Mouse (Mus musculus): Measurements from ENCODE around the gene Nrbf2. TPM values are rescaled to one million over a fixed set of nuclear protein-coding genes. Genes with fewer than 3 reads are reported as not detected.

The Nrbf2 gene
- polyA plus RNA-seq, 1 experiment from 2014 or later, result 44.5 TPM

DNA sequence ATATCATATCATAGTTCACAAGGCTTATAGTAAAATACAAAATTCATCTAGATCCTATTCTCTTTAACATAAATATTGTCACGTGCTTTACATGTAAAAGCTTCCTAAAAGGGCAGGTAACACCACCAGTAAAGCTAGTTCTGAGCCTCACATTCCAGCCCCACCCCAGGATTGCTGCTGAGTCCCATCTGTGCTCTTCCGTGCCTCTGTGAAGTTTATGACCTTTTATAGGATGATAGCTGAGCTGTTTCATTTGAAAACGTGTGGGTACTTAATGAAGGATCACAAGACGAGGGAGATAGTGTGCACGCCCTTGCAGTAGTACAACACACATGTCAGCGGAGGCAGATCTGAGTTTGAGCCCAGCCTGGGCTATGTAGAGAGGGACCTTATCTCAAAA lies 54.7 kb downstream of the Nrbf2 start:
- no peaks in the 10 kb centered on the region for H3K27me3 ChIP-seq
- H3K9ac ChIP-seq, result no peak overlapping the region
- no peak overlapping the region for H3K27ac ChIP-seq
- H3K4me1 ChIP-seq (replicated peaks), result no peaks in the 10 kb centered on the region
- no peak overlapping the region for H3K4me3 ChIP-seq
- no peak overlapping the region for H3K4me2 ChIP-seq
- no peaks in the 10 kb centered on the region for H3K9me3 ChIP-seq
- no peak for ATAC-seq (ENCODE audit: low FRiP score)
- 90% methylated on average over 6 of the region's 6 CpGs for WGBS
- H3K36me3 ChIP-seq, result peaks cover 58% of the 10 kb centered on the region

- no peak overlapping the region for H3K27ac ChIP-seq
These were observed 58.6 kb downstream of the Nrbf2 start for GRCm38 (mm10) chr10:67226543-67226942.

GRCm38 (mm10) chr10:67226109-67226508 lies 59.0 kb downstream of the Nrbf2 start:
- Histone ChIP-seq H3K36me3 (peaks cover 50% of the 10 kb centered on the region), H3K4me2 (no peak overlapping the region), H3K27me3 (no peaks in the 10 kb centered on the region), H3K9ac (no peak overlapping the region), H3K4me3 (no peak overlapping the region), H3K27ac (no peak overlapping the region), H3K9me3 (no peaks in the 10 kb centered on the region), H3K4me1 (replicated peaks) (0 out of 2 replicates have a peak, but pooled peaks cover 3% of the 10 kb centered on the region)
- ATAC-seq (ENCODE audit: low FRiP score), result no peak
- 83% methylated on average over 7 of the region's 7 CpGs for WGBS

More at GRCm38 (mm10) chr10:67226543-67226942, 58.6 kb downstream of the Nrbf2 start:
- H3K4me2 ChIP-seq, result no peak overlapping the region
- no peaks in the 10 kb centered on the region for H3K9me3 ChIP-seq
- no peaks in the 10 kb centered on the region for H3K27me3 ChIP-seq
- H3K36me3 ChIP-seq, result peaks cover 50% of the 10 kb centered on the region
- 90% methylated on average over 14 of the region's 14 CpGs for WGBS
- H3K9ac ChIP-seq, result no peak overlapping the region
- H3K4me1 ChIP-seq (replicated peaks), result 0 out of 2 replicates have a peak, but pooled peaks cover 3% of the 10 kb centered on the region
- no peak overlapping the region for H3K4me3 ChIP-seq
- ATAC-seq (ENCODE audit: low FRiP score), result no peak

GRCm38 (mm10) chr10:67225528-67225927 lies 59.6 kb downstream of the Nrbf2 start:
- ATAC-seq (ENCODE audit: low FRiP score), result no peak
- Histone ChIP-seq H3K4me3 (no peak overlapping the region), H3K4me2 (no peak overlapping the region), H3K9ac (no peak overlapping the region), H3K4me1 (replicated peaks) (0 out of 2 replicates have a peak, but pooled peaks cover 3% of the 10 kb centered on the region), H3K9me3 (no peaks in the 10 kb centered on the region), H3K27ac (no peak overlapping the region), H3K27me3 (no peaks in the 10 kb centered on the region), H3K36me3 (peaks cover 45% of the 10 kb centered on the region)
- WGBS, result 93% methylated on average over 6 of the region's 6 CpGs

GRCm38 (mm10) chr10:67223942-67224341 lies 61.2 kb downstream of the Nrbf2 start:
- no peaks in the 10 kb centered on the region for H3K9me3 ChIP-seq
- 0 out of 2 replicates have a peak, but pooled peaks cover 3% of the 10 kb centered on the region for H3K4me1 ChIP-seq (replicated peaks)
- no peak overlapping the region for H3K4me3 ChIP-seq
- H3K27me3 ChIP-seq, result no peaks in the 10 kb centered on the region
- no peak overlapping the region for H3K4me2 ChIP-seq
- H3K9ac ChIP-seq, result no peak overlapping the region
- ATAC-seq (ENCODE audit: low FRiP score), result no peak
- 84% methylated on average over 3 of the region's 4 CpGs for WGBS
- H3K27ac ChIP-seq, result no peak overlapping the region
- H3K36me3 ChIP-seq, result peaks cover 52% of the 10 kb centered on the region

DNA sequence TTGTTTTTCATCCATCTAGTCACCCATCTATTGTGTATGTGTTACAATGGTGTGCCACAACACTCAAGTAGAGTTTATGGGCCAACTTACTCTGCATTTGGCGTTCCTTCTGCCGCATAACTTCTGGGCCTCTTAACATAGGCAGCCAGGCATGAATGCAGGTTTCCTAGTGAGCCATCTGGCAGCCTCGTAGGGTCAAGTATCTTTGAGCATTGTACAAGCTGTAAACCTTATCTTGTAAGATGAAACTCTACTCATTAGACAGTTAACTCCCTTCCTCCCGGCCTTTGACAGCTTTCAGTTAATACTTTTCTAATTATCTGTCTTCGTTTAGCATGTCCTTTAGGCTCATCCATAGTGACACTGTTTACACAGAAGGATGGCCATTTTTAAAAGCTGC lies 63.8 kb downstream of the Nrbf2 start:
- WGBS, result 64% methylated on average over 5 of the region's 5 CpGs
- H3K4me3 ChIP-seq, result no peak overlapping the region
- no peak overlapping the region for H3K27ac ChIP-seq
- H3K9ac ChIP-seq, result no peak overlapping the region
- H3K4me2 ChIP-seq, result no peak overlapping the region
- ATAC-seq (ENCODE audit: low FRiP score), result no peak
- no peaks in the 10 kb centered on the region for H3K27me3 ChIP-seq
- H3K4me1 ChIP-seq (replicated peaks), result 0 out of 2 replicates have a peak, but pooled peaks cover 3% of the 10 kb centered on the region
- H3K36me3 ChIP-seq, result peaks cover 48% of the 10 kb centered on the region
- no peaks in the 10 kb centered on the region for H3K9me3 ChIP-seq

DNA sequence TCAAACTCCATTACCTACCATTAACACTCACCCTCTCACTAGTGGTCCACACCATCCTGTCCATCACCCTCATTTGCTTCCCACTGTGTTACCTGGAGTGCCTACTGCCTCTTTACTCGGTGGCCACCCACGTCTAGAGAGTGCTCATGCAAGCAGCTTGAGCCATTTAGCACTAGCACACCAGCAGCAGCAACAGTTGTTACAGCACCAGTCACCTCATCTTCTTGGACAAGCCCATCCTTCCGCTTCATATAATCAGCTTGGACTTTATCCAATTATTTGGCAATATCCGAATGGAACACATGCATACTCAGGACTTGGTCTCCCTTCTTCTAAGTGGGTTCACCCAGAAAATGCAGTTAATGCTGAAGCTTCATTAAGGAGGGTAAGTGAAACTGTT lies 64.9 kb downstream of the Nrbf2 start:
- H3K9ac ChIP-seq, result no peak overlapping the region
- H3K4me1 ChIP-seq (replicated peaks), result 0 out of 2 replicates have a peak, but pooled peaks cover 3% of the 10 kb centered on the region
- WGBS, result 84% methylated on average over 4 of the region's 4 CpGs
- no peak for ATAC-seq (ENCODE audit: low FRiP score)
- H3K4me2 ChIP-seq, result no peak overlapping the region
- H3K4me3 ChIP-seq, result no peak overlapping the region
- H3K27me3 ChIP-seq, result no peaks in the 10 kb centered on the region
- no peaks in the 10 kb centered on the region for H3K9me3 ChIP-seq
- H3K36me3 ChIP-seq, result peaks cover 38% of the 10 kb centered on the region
- no peak overlapping the region for H3K27ac ChIP-seq

GRCm38 (mm10) chr10:67218873-67219565 lies 66.1 kb downstream of the Nrbf2 start:
- H3K4me1 ChIP-seq (replicated peaks), result peaks cover 8% of the 10 kb centered on the region
- no peak overlapping the region for H3K4me2 ChIP-seq
- 93% methylated on average over 18 of the region's 18 CpGs for WGBS
- no peak overlapping the region for H3K4me3 ChIP-seq
- no peak overlapping the region for H3K27ac ChIP-seq
- H3K36me3 ChIP-seq, result peaks cover 29% of the 10 kb centered on the region
- H3K27me3 ChIP-seq, result no peaks in the 10 kb centered on the region
- ATAC-seq (ENCODE audit: low FRiP score), result no peak
- H3K9ac ChIP-seq, result no peak overlapping the region
- no peaks in the 10 kb centered on the region for H3K9me3 ChIP-seq

DNA sequence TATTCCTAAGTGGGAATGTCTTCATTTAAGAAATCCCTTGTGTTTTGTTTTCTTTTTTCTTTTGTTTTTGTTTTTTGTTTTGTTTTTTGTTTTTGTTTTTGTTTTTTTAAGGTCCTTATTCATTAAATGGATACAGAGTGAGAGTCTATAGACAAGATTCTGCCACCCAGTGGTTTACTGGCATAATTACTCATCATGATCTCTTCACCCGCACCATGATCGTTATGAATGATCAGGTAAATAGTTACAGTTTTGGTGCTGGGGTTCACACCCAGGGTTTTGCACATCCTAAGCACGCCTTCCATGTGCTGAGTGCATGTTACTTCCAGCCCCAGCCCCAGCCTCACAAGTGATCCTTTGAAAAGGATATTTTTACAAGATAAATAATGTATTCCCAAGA lies 68.2 kb downstream of the Nrbf2 start:
- Histone ChIP-seq H3K27ac (no peak overlapping the region), H3K4me3 (no peak overlapping the region), H3K9me3 (no peaks in the 10 kb centered on the region), H3K27me3 (no peaks in the 10 kb centered on the region), H3K4me2 (no peak overlapping the region), H3K9ac (no peak overlapping the region), H3K4me1 (replicated peaks) (peaks cover 12% of the 10 kb centered on the region), H3K36me3 (peaks cover 26% of the 10 kb centered on the region)
- no peak for ATAC-seq (ENCODE audit: low FRiP score)
- WGBS, result 87% methylated on average over 3 of the region's 3 CpGs

Other genes with a start within 250 kb of the Nrbf2 start
- 47.7 and 50.3 TPM in 2 replicates for gene Jmjd1c, start 189.2 kb downstream of the Nrbf2 start, polyA plus RNA-seq (2015; fragmentation: Nextera tagmentation; extraction: Ambion mirVana)
- 42.6 and 44.9 TPM in 2 replicates for gene Reep3, start 188.4 kb downstream of the Nrbf2 start, polyA plus RNA-seq (2015; fragmentation: Nextera tagmentation; extraction: Ambion mirVana)

Measured in hindbrain, embryonic 13.5 days (tissue).